In the genomic region with DNA sequence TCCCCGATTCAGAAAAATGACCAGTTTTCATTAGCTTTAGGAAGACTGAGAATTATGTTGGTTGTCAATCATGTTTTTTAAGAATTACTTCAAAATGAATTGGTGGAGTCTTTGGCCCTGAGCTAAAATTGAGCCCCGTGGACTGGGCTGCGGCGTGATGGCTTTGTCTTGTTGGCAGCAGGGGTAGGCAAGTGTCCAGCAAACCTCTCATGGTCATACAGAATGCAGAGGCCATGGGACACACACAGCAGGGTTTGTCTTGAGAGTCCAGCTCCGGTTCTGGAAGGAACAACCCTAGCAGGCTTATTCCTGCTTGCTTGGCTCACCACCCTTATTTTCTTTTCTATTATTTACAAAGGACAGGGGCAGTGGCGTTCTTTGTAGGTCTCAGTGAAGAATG, we compare ENCODE assay signal across 33 mouse cellular contexts. TPM values are rescaled to one million over a fixed set of nuclear protein-coding genes. Genes with fewer than 3 reads are reported as not detected.
"Had no signal": no experiment of that assay in that cellular context is flagged by ENCODE, and none has a peak within 500 bp of the region (broad histone marks: within the 10 kb centered on the region; RNA-seq: fewer than 3 reads in every experiment).

No protein-coding gene starts in this region.

- H3K4me3 ChIP-seq: heart, adult 2 months; heart, embryonic 12.5 days; hindbrain, embryonic 10.5 days; hindbrain, embryonic 12.5 days; hindbrain, embryonic 15.5 days; intestine, embryonic 15.5 days; layer of hippocampus, adult 2 months; left cerebral cortex, adult 2 months; limb, embryonic 10.5 days; limb, embryonic 12.5 days; liver, embryonic 13.5 days; liver, embryonic 15.5 days had no signal

- DNase-seq: gastrocnemius, postnatal 14 days; gastrocnemius, postnatal 36 days; heart, adult 2 months; heart, postnatal 4 days; kidney, adult 18-20 months; kidney, adult 8-10 months; kidney, postnatal 10 days; kidney, postnatal 4 days; liver; liver, embryonic 13.5 days; liver, postnatal 0 days had no signal

- ATAC-seq: inflammation-experienced regulatory T-cells, adult 6 months; intestine, embryonic 15.5 days; intestine, postnatal 0 days; liver, postnatal 0 days had no signal

- H3K27me3 ChIP-seq: hindbrain, embryonic 12.5 days; hindbrain, embryonic 15.5 days; intestine, embryonic 15.5 days; liver, embryonic 13.5 days; liver, embryonic 15.5 days had no signal

- H3K27ac ChIP-seq: heart, adult 2 months; hindbrain, embryonic 10.5 days; hindbrain, embryonic 12.5 days; hindbrain, embryonic 15.5 days; intestine, embryonic 15.5 days; layer of hippocampus, adult 2 months; left cerebral cortex, adult 2 months; limb, embryonic 10.5 days; limb, embryonic 12.5 days; liver, embryonic 13.5 days; liver, embryonic 15.5 days had no signal

- H3K4me2 ChIP-seq: heart, embryonic 12.5 days; hindbrain, embryonic 12.5 days; hindbrain, embryonic 15.5 days; intestine, embryonic 15.5 days; limb, embryonic 12.5 days; liver, embryonic 11.5 days; liver, embryonic 13.5 days; liver, embryonic 15.5 days had no signal

- H3K9me3 ChIP-seq: heart, embryonic 12.5 days; hindbrain, embryonic 10.5 days; hindbrain, embryonic 12.5 days; hindbrain, embryonic 15.5 days; intestine, embryonic 15.5 days; limb, embryonic 10.5 days; limb, embryonic 12.5 days; liver, embryonic 13.5 days; liver, embryonic 15.5 days had no signal

- H3K36me3 ChIP-seq: heart, embryonic 12.5 days; hindbrain, embryonic 10.5 days; hindbrain, embryonic 12.5 days; hindbrain, embryonic 15.5 days; intestine, embryonic 15.5 days; limb, embryonic 10.5 days; limb, embryonic 12.5 days; liver, embryonic 13.5 days; liver, embryonic 15.5 days had no signal

- H3K4me1 ChIP-seq: intestine, embryonic 15.5 days; liver, embryonic 13.5 days; liver, embryonic 15.5 days had no signal

- H3K9ac ChIP-seq: heart, embryonic 12.5 days; hindbrain, embryonic 12.5 days; hindbrain, embryonic 15.5 days; intestine, embryonic 15.5 days; limb, embryonic 12.5 days; liver, embryonic 13.5 days; liver, embryonic 15.5 days; liver, postnatal 0 days had no signal

RNA-seq across cellular contexts. Expression of gene Pcp4, which starts 33.8 kb away (rescaled TPM):
- total RNA-seq: gastrocnemius, adult 18-20 months; gastrocnemius, adult 8-10 months; granulocyte monocyte progenitor cell, adult 5-6 weeks had no signal
- polyA plus RNA-seq: inflammation-experienced regulatory T-cells, adult 6 months; liver, postnatal 0 days had no signal

RNA-seq across cellular contexts. Expression of gene Itgb2l, which starts 57.8 kb away (rescaled TPM):
- total RNA-seq: gastrocnemius, adult 18-20 months; gastrocnemius, adult 8-10 months; gastrocnemius, postnatal 14 days; gastrocnemius, postnatal 36 days; heart, adult 2 months; heart, postnatal 10 days; heart, postnatal 25 days; heart, postnatal 4 days; layer of hippocampus, adult 2 months; layer of hippocampus, postnatal 25 days; left cerebral cortex, adult 2 months; left cerebral cortex, postnatal 10 days; left cerebral cortex, postnatal 25 days had no signal
- polyA plus RNA-seq: heart, adult 2 months; heart, embryonic 12.5 days; heart, embryonic 14.5 days; hindbrain, embryonic 10.5 days; hindbrain, embryonic 12.5 days; inflammation-experienced regulatory T-cells, adult 6 months had no signal
